Mouse (Mus musculus): ENCODE measurements around the gene Elof1. TPM values are rescaled to one million over a fixed set of nuclear protein-coding genes. Genes with fewer than 3 reads are reported as not detected.

Elof1 gene
- 152 and 158 TPM in 2 replicates for polyA plus RNA-seq (2015; fragmentation: Nextera tagmentation; extraction: Ambion mirVana)

DNA sequence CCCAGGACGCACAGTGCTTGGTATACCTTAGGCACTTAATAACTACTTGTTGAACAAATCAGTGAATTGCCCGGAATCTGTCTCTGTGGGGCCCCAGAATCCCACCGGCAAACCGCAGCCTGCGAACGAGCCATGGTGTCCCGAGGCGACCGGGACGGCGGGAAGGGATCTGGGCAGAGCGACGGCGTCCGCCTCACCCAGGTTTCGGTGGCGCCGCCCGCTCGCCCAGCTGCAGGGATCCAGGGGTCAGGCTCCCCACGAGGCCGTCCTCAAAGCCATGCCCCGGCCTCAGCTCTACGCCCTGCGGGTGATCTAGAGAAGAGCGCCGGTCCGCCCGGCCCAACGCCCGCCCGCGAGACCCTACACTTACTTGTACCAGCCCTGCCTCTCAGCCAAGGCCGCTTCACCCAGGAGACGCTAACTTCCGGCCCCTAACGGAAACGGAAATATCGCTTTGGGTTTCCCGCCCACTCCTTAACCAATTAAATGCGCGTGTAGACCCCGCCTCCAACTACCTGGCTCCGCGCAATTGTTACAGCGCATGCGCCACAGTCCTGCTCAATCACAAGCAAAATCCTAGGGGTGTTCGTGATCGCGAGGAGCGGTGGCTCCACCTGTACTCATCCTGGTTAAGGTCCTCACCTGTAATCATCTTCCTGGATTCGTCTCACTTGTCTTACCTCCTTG, at the start of gene Elof1:
TSS of gene Elof1 (minus strand) at position 433 of the 687 bp plus-strand sequence.
- peak within 1 kb of the TSS; percentile 88 for H3K9ac ChIP-seq (ENCODE audit: low read length)
- no peaks in the 10 kb centered on the region for H3K9me3 ChIP-seq (replicated peaks; ENCODE audit: control insufficient read depth, low read length)
- peaks cover 8% of the 10 kb centered on the region for H3K36me3 ChIP-seq (ENCODE audit: control insufficient read depth, insufficient read depth, low read length)
- under 1% methylated on average over 52 of the region's 52 CpGs for WGBS
- H3K27ac ChIP-seq (ENCODE audit: low read length) = peak within 1 kb of the TSS; percentile 60
- no peaks in the 10 kb centered on the region for H3K27me3 ChIP-seq (ENCODE audit: control insufficient read depth, insufficient read depth, low read length)
- peak within 1 kb of the TSS; percentile 79 for H3K4me3 ChIP-seq (replicated peaks; ENCODE audit: low read length)
- peak within 1 kb of the TSS; percentile 88 for H3K4me2 ChIP-seq (ENCODE audit: low read depth, low read length)
- peak; percentile 96 for ATAC-seq (ENCODE audit: insufficient read depth, low FRiP score)
- H3K4me1 ChIP-seq (ENCODE audit: control insufficient read depth, insufficient read depth, low read length) = peaks cover 12% of the 10 kb centered on the region

DNA sequence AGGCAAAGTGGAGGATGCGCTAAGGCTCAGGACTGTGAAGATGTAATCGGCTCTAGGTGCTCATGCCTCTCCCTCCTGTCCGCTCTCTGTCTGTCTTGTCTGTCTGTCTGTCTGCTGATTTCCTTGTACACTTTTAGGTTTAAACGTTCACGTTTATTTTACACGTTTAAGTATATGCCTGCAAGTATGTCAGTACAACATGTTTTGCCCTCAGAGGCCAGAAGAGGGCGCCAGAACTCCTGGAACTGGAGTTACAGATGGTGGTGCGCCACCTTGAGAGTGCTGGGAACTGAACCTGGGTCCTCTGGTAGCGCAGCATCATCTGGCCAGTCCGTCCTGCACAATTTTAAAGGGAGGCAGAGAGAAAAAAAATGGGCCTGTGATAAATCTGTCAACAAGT, 49.7 kb upstream of the Elof1 start:
- H3K4me1 ChIP-seq (ENCODE audit: control insufficient read depth, insufficient read depth, low read length) = no peaks in the 10 kb centered on the region
- no peak overlapping the region for H3K4me2 ChIP-seq (ENCODE audit: low read depth, low read length)
- no peaks in the 10 kb centered on the region for H3K36me3 ChIP-seq (ENCODE audit: control insufficient read depth, insufficient read depth, low read length)
- WGBS = 89% methylated on average over 10 of the region's 10 CpGs
- H3K27me3 ChIP-seq (ENCODE audit: control insufficient read depth, insufficient read depth, low read length) = no peaks in the 10 kb centered on the region
- no peak overlapping the region for H3K9ac ChIP-seq (ENCODE audit: low read length)
- no peak overlapping the region for H3K27ac ChIP-seq (ENCODE audit: low read length)
- H3K9me3 ChIP-seq (replicated peaks; ENCODE audit: control insufficient read depth, low read length) = no peaks in the 10 kb centered on the region
- ATAC-seq (ENCODE audit: insufficient read depth, low FRiP score) = no peak
- H3K4me3 ChIP-seq (replicated peaks; ENCODE audit: low read length) = no peak overlapping the region

GRCm38 (mm10) chr9:22165964-22166363, 49.0 kb upstream of the Elof1 start:
- Histone ChIP-seq H3K27ac (ENCODE audit: low read length) (no peak overlapping the region), H3K9me3 (replicated peaks; ENCODE audit: control insufficient read depth, low read length) (no peaks in the 10 kb centered on the region), H3K4me1 (ENCODE audit: control insufficient read depth, insufficient read depth, low read length) (no peaks in the 10 kb centered on the region), H3K9ac (ENCODE audit: low read length) (no peak overlapping the region), H3K4me2 (ENCODE audit: low read depth, low read length) (no peak overlapping the region), H3K36me3 (ENCODE audit: control insufficient read depth, insufficient read depth, low read length) (no peaks in the 10 kb centered on the region), H3K27me3 (ENCODE audit: control insufficient read depth, insufficient read depth, low read length) (no peaks in the 10 kb centered on the region), H3K4me3 (replicated peaks; ENCODE audit: low read length) (no peak overlapping the region)
- ATAC-seq (ENCODE audit: insufficient read depth, low FRiP score) = no peak
- WGBS = 50% methylated on average over 6 of the region's 6 CpGs

GRCm38 (mm10) chr9:22164711-22165668, 48.0 kb upstream of the Elof1 start:
- 2% methylated on average over 53 of the region's 54 CpGs for WGBS
- Histone ChIP-seq H3K27ac (ENCODE audit: low read length) (no peak overlapping the region), H3K4me2 (ENCODE audit: low read depth, low read length) (peak overlapping the region; percentile 99), H3K9ac (ENCODE audit: low read length) (peak overlapping the region; percentile 79), H3K36me3 (ENCODE audit: control insufficient read depth, insufficient read depth, low read length) (no peaks in the 10 kb centered on the region), H3K27me3 (ENCODE audit: control insufficient read depth, insufficient read depth, low read length) (no peaks in the 10 kb centered on the region), H3K4me3 (replicated peaks; ENCODE audit: low read length) (peak overlapping the region; percentile 65), H3K4me1 (ENCODE audit: control insufficient read depth, insufficient read depth, low read length) (no peaks in the 10 kb centered on the region), H3K9me3 (replicated peaks; ENCODE audit: control insufficient read depth, low read length) (no peaks in the 10 kb centered on the region)
- peak; percentile 51 for ATAC-seq (ENCODE audit: insufficient read depth, low FRiP score)

GRCm38 (mm10) chr9:22162912-22163311, 45.9 kb upstream of the Elof1 start:
- Histone ChIP-seq H3K4me3 (replicated peaks; ENCODE audit: low read length) (no peak overlapping the region), H3K4me1 (ENCODE audit: control insufficient read depth, insufficient read depth, low read length) (0 out of 2 replicates have a peak, but pooled peaks cover 2% of the 10 kb centered on the region), H3K27ac (ENCODE audit: low read length) (no peak overlapping the region), H3K36me3 (ENCODE audit: control insufficient read depth, insufficient read depth, low read length) (peaks cover 6% of the 10 kb centered on the region; the same call in 1 of the 2 replicates), H3K4me2 (ENCODE audit: low read depth, low read length) (no peak overlapping the region), H3K27me3 (ENCODE audit: control insufficient read depth, insufficient read depth, low read length) (0 out of 2 replicates have a peak, but pooled peaks cover 2% of the 10 kb centered on the region), H3K9me3 (replicated peaks; ENCODE audit: control insufficient read depth, low read length) (no peaks in the 10 kb centered on the region), H3K9ac (ENCODE audit: low read length) (no peak overlapping the region)
- 89% methylated on average over 7 of the region's 7 CpGs for WGBS
- no peak for ATAC-seq (ENCODE audit: insufficient read depth, low FRiP score)

DNA sequence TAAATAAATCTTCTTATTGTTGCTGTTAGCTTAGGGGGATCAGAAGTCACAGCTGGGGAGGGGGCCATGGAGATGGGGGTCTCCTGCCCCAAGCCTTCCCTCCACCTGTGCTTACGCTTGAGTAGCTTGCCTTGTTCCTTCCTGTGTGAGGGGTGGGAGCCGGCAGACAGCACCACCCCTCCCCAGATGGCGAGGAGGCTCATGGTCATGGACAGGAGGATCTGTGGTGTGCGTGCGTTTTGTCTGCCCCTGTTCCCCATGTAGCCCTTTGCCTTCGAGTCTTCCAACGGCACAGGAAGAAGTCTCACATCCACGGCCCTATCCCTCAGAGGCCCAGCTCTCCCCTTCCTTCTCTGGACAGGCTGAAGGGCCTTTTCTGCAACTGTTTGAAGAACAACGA, 45.3 kb upstream of the Elof1 start:
- no peak for ATAC-seq (ENCODE audit: insufficient read depth, low FRiP score)
- peaks cover 7% of the 10 kb centered on the region; the same call in 1 of the 2 replicates for H3K36me3 ChIP-seq (ENCODE audit: control insufficient read depth, insufficient read depth, low read length)
- H3K27ac ChIP-seq (ENCODE audit: low read length) = no peak overlapping the region
- no peak overlapping the region for H3K4me3 ChIP-seq (replicated peaks; ENCODE audit: low read length)
- no peak overlapping the region for H3K9ac ChIP-seq (ENCODE audit: low read length)
- peaks cover 8% of the 10 kb centered on the region for H3K4me1 ChIP-seq (ENCODE audit: control insufficient read depth, insufficient read depth, low read length)
- 69% methylated on average over 9 of the region's 9 CpGs for WGBS
- H3K27me3 ChIP-seq (ENCODE audit: control insufficient read depth, insufficient read depth, low read length) = 0 out of 2 replicates have a peak, but pooled peaks cover 3% of the 10 kb centered on the region
- no peak overlapping the region for H3K4me2 ChIP-seq (ENCODE audit: low read depth, low read length)
- no peaks in the 10 kb centered on the region for H3K9me3 ChIP-seq (replicated peaks; ENCODE audit: control insufficient read depth, low read length)

DNA sequence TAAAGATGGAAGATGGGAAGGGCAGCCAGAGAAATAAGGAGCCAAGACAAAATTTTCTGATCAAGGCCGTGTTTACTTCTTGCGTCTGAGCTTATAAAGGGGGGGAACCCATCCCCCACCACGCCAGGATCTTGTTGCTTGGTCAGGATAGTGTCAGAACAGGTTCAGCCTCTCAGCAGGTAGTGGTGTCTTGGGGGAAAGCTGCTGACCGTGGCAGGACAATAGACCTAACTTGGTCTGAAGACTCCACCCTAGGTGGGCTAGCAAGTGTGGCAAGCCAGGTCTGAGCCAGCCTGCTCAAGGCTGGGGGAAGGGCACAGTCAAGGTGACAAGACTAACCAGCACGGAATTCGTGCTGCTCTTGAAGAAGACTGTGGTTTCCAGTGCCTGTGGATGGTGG, 44.3 kb upstream of the Elof1 start:
- no peak overlapping the region for H3K4me3 ChIP-seq (replicated peaks; ENCODE audit: low read length)
- ATAC-seq (ENCODE audit: insufficient read depth, low FRiP score) = no peak
- peaks cover 7% of the 10 kb centered on the region; the same call in 1 of the 2 replicates for H3K36me3 ChIP-seq (ENCODE audit: control insufficient read depth, insufficient read depth, low read length)
- no peaks in the 10 kb centered on the region for H3K9me3 ChIP-seq (replicated peaks; ENCODE audit: control insufficient read depth, low read length)
- 0 out of 2 replicates have a peak, but pooled peaks cover 3% of the 10 kb centered on the region for H3K27me3 ChIP-seq (ENCODE audit: control insufficient read depth, insufficient read depth, low read length)
- no peak overlapping the region for H3K4me2 ChIP-seq (ENCODE audit: low read depth, low read length)
- no peak overlapping the region for H3K27ac ChIP-seq (ENCODE audit: low read length)
- H3K9ac ChIP-seq (ENCODE audit: low read length) = no peak overlapping the region
- H3K4me1 ChIP-seq (ENCODE audit: control insufficient read depth, insufficient read depth, low read length) = peaks cover 11% of the 10 kb centered on the region
- 40% methylated on average over 6 of the region's 6 CpGs for WGBS

DNA sequence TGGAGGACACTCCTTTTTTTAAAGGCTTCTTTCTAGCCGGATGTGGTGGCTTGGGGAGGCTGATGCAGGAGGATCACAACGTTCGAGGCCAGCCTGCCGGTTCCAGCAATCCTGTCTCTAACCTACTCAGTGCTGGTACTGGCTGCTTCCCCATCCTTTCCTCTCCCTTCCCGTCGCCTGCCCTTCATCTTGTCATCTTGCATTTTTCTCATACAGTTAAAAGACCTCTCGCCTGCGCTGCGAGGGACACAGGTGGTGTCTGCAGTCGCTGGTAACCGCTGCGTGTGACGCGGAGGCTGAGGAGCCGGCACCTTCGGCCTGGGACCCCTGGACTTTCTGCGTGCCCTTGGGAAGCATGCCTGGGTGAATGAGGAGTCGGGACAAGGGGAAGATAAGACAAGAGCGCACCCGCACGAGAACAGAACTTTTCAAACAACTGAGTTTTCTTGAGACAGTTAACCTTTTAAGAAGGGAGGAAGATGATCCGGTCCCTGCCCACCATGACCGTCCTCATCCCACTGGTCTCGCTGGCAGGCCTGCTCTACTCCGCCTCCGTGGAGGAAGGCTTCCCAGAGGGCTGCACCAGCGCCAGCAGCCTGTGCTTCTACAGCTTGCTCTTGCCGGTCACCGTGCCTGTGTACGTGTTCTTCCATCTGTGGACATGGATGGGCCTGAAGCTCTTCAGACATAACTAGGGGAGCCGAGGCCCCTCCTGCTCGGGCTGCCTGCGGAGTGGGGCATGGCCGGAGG, 40.7 kb upstream of the Elof1 start:
- Histone ChIP-seq H3K9me3 (replicated peaks; ENCODE audit: control insufficient read depth, low read length) (no peaks in the 10 kb centered on the region), H3K27ac (ENCODE audit: low read length) (no peak overlapping the region), H3K9ac (ENCODE audit: low read length) (peak overlapping the region; percentile 93), H3K4me1 (ENCODE audit: control insufficient read depth, insufficient read depth, low read length) (peaks cover 14% of the 10 kb centered on the region), H3K4me2 (ENCODE audit: low read depth, low read length) (peak overlapping the region; percentile 81), H3K27me3 (ENCODE audit: control insufficient read depth, insufficient read depth, low read length) (0 out of 2 replicates have a peak, but pooled peaks cover 3% of the 10 kb centered on the region), H3K36me3 (ENCODE audit: control insufficient read depth, insufficient read depth, low read length) (peaks cover 7% of the 10 kb centered on the region; the same call in 1 of the 2 replicates), H3K4me3 (replicated peaks; ENCODE audit: low read length) (peak overlapping the region; percentile 85)
- 64% methylated on average over 34 of the region's 34 CpGs for WGBS
- no peak for ATAC-seq (ENCODE audit: insufficient read depth, low FRiP score)

Measured in stomach, embryonic 16.5 days (tissue).